ENCODE assay signal across 2 mouse cellular contexts in the genomic region with DNA sequence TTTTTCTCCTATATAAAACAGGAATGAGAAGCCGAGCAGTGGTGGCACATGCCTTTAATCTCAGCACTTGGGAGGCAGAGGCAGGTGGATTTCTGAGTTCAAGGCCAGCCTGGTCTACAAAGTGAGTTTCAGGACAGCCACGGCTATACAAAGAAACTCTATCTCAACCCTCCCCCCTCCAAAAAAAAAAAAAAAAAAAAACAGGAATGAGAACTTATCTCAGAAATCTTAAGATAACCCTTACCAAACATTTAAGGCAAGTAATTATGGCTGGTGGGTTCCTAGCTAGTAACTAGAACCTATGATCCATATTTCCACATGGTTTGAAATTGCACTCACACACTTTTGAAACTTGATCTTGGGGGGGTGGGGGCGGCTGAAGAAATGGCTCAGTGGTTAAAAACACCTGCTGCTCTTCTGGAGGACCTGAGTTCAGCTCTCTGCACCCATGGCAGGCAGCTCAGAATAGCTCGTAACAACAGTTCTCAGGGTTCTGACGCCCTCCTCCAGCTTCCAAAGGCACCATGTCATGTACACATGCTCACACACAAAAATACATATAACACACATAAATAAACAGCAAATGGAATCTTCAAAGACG.
TF ChIP-seq lines count a peak whose summit lies in the region.

No protein-coding gene starts in this region.

TF ChIP-seq in CH12.LX, 34 proteins besides CTCF, POLR2A, EP300 and RAD21:
- TF ChIP-seq SIN3A (IDR thresholded peaks at IDR 0.05; ENCODE audit: low read length) = no peak
- TF ChIP-seq MYC (IDR thresholded peaks at IDR 0.05; ENCODE audit: low read depth, low read length) = no peak
- 0 out of 2 replicates have a peak, but pooled peaks have one; percentile 32 for TF ChIP-seq BHLHE40 (IDR thresholded peaks at IDR 0.05; ENCODE audit: low read depth, low read length)
- no peak for TF ChIP-seq UBTF (IDR thresholded peaks at IDR 0.05; ENCODE audit: low read depth, low read length)
- TF ChIP-seq ZMIZ1 (IDR thresholded peaks at IDR 0.05; ENCODE audit: low read depth, low read length) = no peak
- TF ChIP-seq PAX5 (IDR thresholded peaks at IDR 0.05; ENCODE audit: low read length) = no peak
- TF ChIP-seq TBP (conservative IDR thresholded peaks at IDR 0.05; ENCODE audit: low read depth, low read length) = no peak
- 0 out of 2 replicates have a peak, but pooled peaks have one; percentile 48 for TF ChIP-seq CHD2 (IDR thresholded peaks at IDR 0.05; ENCODE audit: low read length)
- no peak for TF ChIP-seq JUN (IDR thresholded peaks at IDR 0.05; ENCODE audit: insufficient read depth, low read depth, low read length)
- no peak for TF ChIP-seq ZC3H11A (IDR thresholded peaks at IDR 0.05; ENCODE audit: low read depth, low read length)
- TF ChIP-seq ZNF384 (IDR thresholded peaks at IDR 0.05; ENCODE audit: low read depth, low read length) = peak; percentile 87
- no peak for TF ChIP-seq MEF2A (IDR thresholded peaks at IDR 0.05; ENCODE audit: borderline replicate concordance, low read depth, low read length)
- TF ChIP-seq NELFE (IDR thresholded peaks at IDR 0.05; ENCODE audit: low read depth, low read length) = no peak
- no peak for TF ChIP-seq MAFK (IDR thresholded peaks at IDR 0.05; ENCODE audit: insufficient replicate concordance, low read length)
- no peak for TF ChIP-seq MAX (IDR thresholded peaks at IDR 0.05; ENCODE audit: low read length)
- TF ChIP-seq POLR2AphosphoS2 (IDR thresholded peaks at IDR 0.05; ENCODE audit: low read depth, low read length) = no peak
- TF ChIP-seq ELF1 (IDR thresholded peaks at IDR 0.05; ENCODE audit: low read depth, low read length) = no peak
- TF ChIP-seq TCF12 (IDR thresholded peaks at IDR 0.05; ENCODE audit: low read depth, low read length) = peak; percentile 57; the same call in 1 of the 2 replicates
- no peak for TF ChIP-seq CHD1 (IDR thresholded peaks at IDR 0.05; ENCODE audit: low read depth, low read length)
- TF ChIP-seq NRF1 (IDR thresholded peaks at IDR 0.05; ENCODE audit: low read depth, low read length) = no peak
- TF ChIP-seq RCOR1 (conservative IDR thresholded peaks at IDR 0.05; ENCODE audit: low read depth, low read length) = no peak
- TF ChIP-seq USF1 (IDR thresholded peaks at IDR 0.05; ENCODE audit: low read depth, low read length) = no peak
- TF ChIP-seq GABPA (IDR thresholded peaks at IDR 0.05; ENCODE audit: insufficient replicate concordance, low read depth, low read length) = no peak
- TF ChIP-seq E2F4 (IDR thresholded peaks at IDR 0.05; ENCODE audit: insufficient replicate concordance, low read depth, low read length) = no peak
- TF ChIP-seq HCFC1 (IDR thresholded peaks at IDR 0.05; ENCODE audit: low read depth, low read length) = no peak
- no peak; the same call in 1 of the 2 replicates for TF ChIP-seq MAZ (IDR thresholded peaks at IDR 0.05; ENCODE audit: low read depth, low read length)
- TF ChIP-seq ETS1 (conservative IDR thresholded peaks at IDR 0.05; ENCODE audit: low read depth, low read length) = no peak
- TF ChIP-seq ZKSCAN1 (IDR thresholded peaks at IDR 0.05; ENCODE audit: borderline replicate concordance, low read depth, low read length) = no peak
- no peak for TF ChIP-seq KAT2A (IDR thresholded peaks at IDR 0.05; ENCODE audit: insufficient replicate concordance, low read length)
- no peak for TF ChIP-seq JUND (conservative IDR thresholded peaks at IDR 0.05; ENCODE audit: low read depth, low read length)
- TF ChIP-seq IRF4 (IDR thresholded peaks at IDR 0.05; ENCODE audit: low read depth, low read length) = peak; percentile 40; the same call in 1 of the 2 replicates
- no peak for TF ChIP-seq SMC3 (IDR thresholded peaks at IDR 0.05; ENCODE audit: low read depth, low read length)
- no peak for TF ChIP-seq USF2 (conservative IDR thresholded peaks at IDR 0.05; ENCODE audit: low read depth, low read length)
- no peak for TF ChIP-seq MXI1 (IDR thresholded peaks at IDR 0.05; ENCODE audit: low read depth, low read length)

TF ChIP-seq in myocyte, 11 proteins besides CTCF, POLR2A, EP300 and RAD21:
- TF ChIP-seq MYOG (IDR thresholded peaks at IDR 0.05; ENCODE audit: control insufficient read depth in 1 of 3, insufficient read depth in 1 of 3, insufficient read length in 2 of 3, low read depth in 2 of 3) (peak in 1 of 3 experiments; percentile 45), TCF12 (IDR thresholded peaks at IDR 0.05; ENCODE audit: insufficient read depth, poor library complexity, severe bottlenecking) (no peak), CEBPB (IDR thresholded peaks at IDR 0.05; ENCODE audit: insufficient read depth, poor library complexity, severe bottlenecking) (no peak), MYOD1 (IDR thresholded peaks at IDR 0.05; ENCODE audit: control insufficient read depth in 1 of 3, insufficient read length in 2 of 3, low read depth in 2 of 3) (peak in 2 of 3 experiments; percentile 42 to 51), USF1 (IDR thresholded peaks at IDR 0.05; ENCODE audit: low read depth) (no peak)
